Mouse (Mus musculus) C2C12 (cell line): ENCODE data around the gene Atp2b4.

Experiments
- CEBPB ChIP-seq: IDR thresholded peaks from one replicate; pipeline ENCODE4 v1.6.1; 2011; ENCODE audit warnings: low read depth, mild to moderate bottlenecking, control low read depth, moderate library complexity
- CTCF ChIP-seq: IDR thresholded peaks from one replicate; pipeline ENCODE4 v1.5.1; 2011; ENCODE audit not compliant: control insufficient read depth, insufficient read depth, insufficient read length
- FOSL1 ChIP-seq: IDR thresholded peaks from one replicate; pipeline ENCODE4 v1.8.0; 2011; ENCODE audit warnings: mild to moderate bottlenecking, low read length; ENCODE audit not compliant: poor library complexity, insufficient read depth, severe bottlenecking
- MAX ChIP-seq: IDR thresholded peaks from one replicate; pipeline ENCODE4 v1.6.1; 2011; ENCODE audit warnings: mild to moderate bottlenecking, control low read depth
- MYOD1 ChIP-seq: IDR thresholded peaks from one replicate; pipeline ENCODE4 v1.6.1; 2011; ENCODE audit warnings: low read depth; ENCODE audit not compliant: control insufficient read depth, insufficient read length
- MYOG ChIP-seq: IDR thresholded peaks from one replicate; pipeline ENCODE4 v1.6.1; 2011; ENCODE audit not compliant: control insufficient read depth, insufficient read length; ENCODE audit errors: extremely low read depth
- USF1 ChIP-seq: IDR thresholded peaks from one replicate; pipeline ENCODE4 v1.6.1; 2011; ENCODE audit warnings: low read depth, mild to moderate bottlenecking, control low read depth, moderate library complexity

- TF ChIP-seq USF1 (no peak), CTCF (no peak), CEBPB (no peak), MAX (no peak), MYOD1 (no peak), MYOG (no peak), FOSL1 (no peak)
Measured at GRCm38 (mm10) chr1:133718296-133718695, 82.5 kb downstream of the Atp2b4 start.
